Comparison of ENCODE assay signal across 25 mouse cellular contexts in the genomic region with DNA sequence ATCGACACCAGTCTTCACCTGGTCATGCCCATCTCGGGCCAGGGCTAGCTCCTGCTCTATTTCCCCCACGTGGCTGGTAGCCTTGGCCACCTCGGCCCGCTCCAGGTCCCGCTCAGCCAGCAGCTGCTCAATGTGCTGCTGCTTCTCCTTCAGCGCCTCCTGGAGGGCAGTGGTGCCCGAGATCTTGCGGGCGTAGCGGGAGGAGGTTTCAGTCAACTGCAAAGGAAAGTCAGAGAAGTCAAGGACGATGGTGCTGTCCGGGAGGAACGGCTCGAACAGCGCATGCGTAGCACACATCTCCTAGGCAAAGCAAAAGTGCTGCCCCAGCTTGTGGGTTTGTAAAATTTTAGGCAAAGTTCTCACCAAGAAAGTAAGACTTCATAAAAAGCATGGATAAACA. TPM values are rescaled to one million over a fixed set of nuclear protein-coding genes. Genes with fewer than 3 reads are reported as not detected.
DNase-seq lines count a peak whose midpoint lies in the region; ATAC-seq and TF ChIP-seq lines count a peak whose summit lies in the region.
"Had no signal": no experiment of that assay in that cellular context is flagged by ENCODE, and none has a peak within 500 bp of the region (broad histone marks: within the 10 kb centered on the region; RNA-seq: fewer than 3 reads in every experiment).

No protein-coding gene starts in this region.

- no peak for DNase-seq in midbrain, postnatal 0 days (ENCODE audit: low spot score)
- peak; percentile 44 to 47 for DNase-seq in adrenal gland, adult 18-20 months (ENCODE audit: low spot score in 2 of 2)
- peak; percentile 76 to 82 for DNase-seq in adrenal gland, postnatal 36 days
- no peak for DNase-seq in left cerebral cortex, postnatal 25 days (ENCODE audit: low spot score in 2 of 2)
- DNase-seq: cerebellum, adult 18-20 months; cerebellum, postnatal 14 days; forebrain, postnatal 0 days; gastrocnemius, postnatal 36 days; heart, postnatal 36 days; kidney, adult 8-10 months; kidney, postnatal 4 days; layer of hippocampus, adult 9-11 months; lung, postnatal 36 days; thymus, adult 18-20 months had no signal

- no peak overlapping the region for H3K4me2 ChIP-seq in intestine, postnatal 0 days (replicated peaks; ENCODE audit: low read depth)
- H3K4me2 ChIP-seq in intestine, embryonic 16.5 days (ENCODE audit: low read depth, low read length), result no peak overlapping the region
- H3K4me2 ChIP-seq in midbrain, postnatal 0 days (ENCODE audit: low read depth, low read length, poor library complexity, severe bottlenecking), result no peak overlapping the region
- no peak overlapping the region for H3K4me2 ChIP-seq in midbrain, embryonic 15.5 days
- H3K4me2 ChIP-seq: embryonic facial prominence, embryonic 12.5 days; hindbrain, embryonic 13.5 days; midbrain, embryonic 13.5 days; neural tube, embryonic 12.5 days; stomach, embryonic 15.5 days had no signal

- no peaks in the 10 kb centered on the region for H3K27me3 ChIP-seq in intestine, postnatal 0 days (replicated peaks; ENCODE audit: control insufficient read depth, insufficient read depth, low read length)
- no peaks in the 10 kb centered on the region for H3K27me3 ChIP-seq in intestine, embryonic 16.5 days (replicated peaks; ENCODE audit: control insufficient read depth, insufficient read depth, low read length)
- H3K27me3 ChIP-seq in midbrain, postnatal 0 days (ENCODE audit: insufficient read depth, low read length), result no peaks in the 10 kb centered on the region
- H3K27me3 ChIP-seq in midbrain, embryonic 15.5 days (replicated peaks), result no peaks in the 10 kb centered on the region
- H3K27me3 ChIP-seq: embryonic facial prominence, embryonic 12.5 days; hindbrain, embryonic 13.5 days; megakaryocyte, embryonic 14.5 days; midbrain, embryonic 13.5 days; neural tube, embryonic 12.5 days; stomach, embryonic 15.5 days had no signal

- intact Hi-C loops in left cerebral cortex, postnatal 25 days (cut with DNase I), result no loop called here

- no peak for ATAC-seq in intestine, postnatal 0 days
- ATAC-seq in intestine, embryonic 16.5 days, result no peak
- ATAC-seq in midbrain, postnatal 0 days (ENCODE audit: low FRiP score), result no peak
- ATAC-seq in midbrain, embryonic 15.5 days (replicated peaks), result no peak
- ATAC-seq: CD4-positive, CD25-positive, alpha-beta regulatory T cell, adult 4 months; forebrain, postnatal 0 days; inflammation-experienced regulatory T-cells, adult 6 months; midbrain, embryonic 13.5 days had no signal

- peaks cover 48% of the 10 kb centered on the region for H3K36me3 ChIP-seq in intestine, postnatal 0 days (ENCODE audit: control insufficient read depth, insufficient read depth)
- peaks cover 10% of the 10 kb centered on the region; the same call in 1 of the 2 replicates for H3K36me3 ChIP-seq in intestine, embryonic 16.5 days (ENCODE audit: control insufficient read depth, insufficient read depth, low read length)
- peaks cover 63% of the 10 kb centered on the region for H3K36me3 ChIP-seq in midbrain, postnatal 0 days (ENCODE audit: insufficient read depth, low read length)
- H3K36me3 ChIP-seq in midbrain, embryonic 15.5 days (replicated peaks), result peaks cover 44% of the 10 kb centered on the region; the same call in 1 of the 2 replicates

- no peaks in the 10 kb centered on the region for H3K4me1 ChIP-seq in intestine, postnatal 0 days (replicated peaks; ENCODE audit: control insufficient read depth, insufficient read depth, low read length)
- no peaks in the 10 kb centered on the region for H3K4me1 ChIP-seq in intestine, embryonic 16.5 days (ENCODE audit: control insufficient read depth, insufficient read depth, low read length)
- H3K4me1 ChIP-seq in midbrain, postnatal 0 days (ENCODE audit: insufficient read depth, low read length), result no peaks in the 10 kb centered on the region
- no peaks in the 10 kb centered on the region for H3K4me1 ChIP-seq in midbrain, embryonic 15.5 days
- H3K4me1 ChIP-seq: embryonic facial prominence, embryonic 12.5 days; hindbrain, embryonic 13.5 days; midbrain, embryonic 13.5 days; neural tube, embryonic 12.5 days; stomach, embryonic 15.5 days had no signal

- 93% methylated on average over 17 of the region's 17 CpGs for WGBS in intestine, postnatal 0 days
- 93% methylated on average over 17 of the region's 17 CpGs for WGBS in intestine, embryonic 16.5 days
- WGBS in midbrain, postnatal 0 days, result 94% methylated on average over 17 of the region's 17 CpGs
- WGBS in midbrain, embryonic 15.5 days, result 94% methylated on average over 17 of the region's 17 CpGs

- H3K9me3 ChIP-seq in intestine, postnatal 0 days (ENCODE audit: control insufficient read depth), result no peaks in the 10 kb centered on the region
- H3K9me3 ChIP-seq in intestine, embryonic 16.5 days (ENCODE audit: control insufficient read depth, low read length), result no peaks in the 10 kb centered on the region
- H3K9me3 ChIP-seq in midbrain, postnatal 0 days (ENCODE audit: low read length), result no peaks in the 10 kb centered on the region
- H3K9me3 ChIP-seq in midbrain, embryonic 15.5 days, result no peaks in the 10 kb centered on the region
- H3K9me3 ChIP-seq: embryonic facial prominence, embryonic 12.5 days; hindbrain, embryonic 13.5 days; megakaryocyte, embryonic 14.5 days; midbrain, embryonic 13.5 days; neural tube, embryonic 12.5 days; stomach, embryonic 15.5 days had no signal

- no peak overlapping the region for H3K9ac ChIP-seq in intestine, postnatal 0 days (ENCODE audit: low read depth, low read length)
- no peak overlapping the region for H3K9ac ChIP-seq in intestine, embryonic 16.5 days (ENCODE audit: low read depth, low read length)
- H3K9ac ChIP-seq in midbrain, postnatal 0 days (replicated peaks; ENCODE audit: low read length, poor library complexity, severe bottlenecking), result no peak overlapping the region
- H3K9ac ChIP-seq in midbrain, embryonic 15.5 days, result no peak overlapping the region
- H3K9ac ChIP-seq: embryonic facial prominence, embryonic 12.5 days; forebrain, postnatal 0 days; hindbrain, embryonic 13.5 days; midbrain, embryonic 13.5 days; neural tube, embryonic 12.5 days; stomach, embryonic 15.5 days had no signal

- no peak overlapping the region for H3K27ac ChIP-seq in intestine, postnatal 0 days (ENCODE audit: low read depth, low read length)
- H3K27ac ChIP-seq in intestine, embryonic 16.5 days (ENCODE audit: low read length), result no peak overlapping the region
- no peak overlapping the region for H3K27ac ChIP-seq in midbrain, postnatal 0 days (ENCODE audit: low read depth, low read length)
- H3K27ac ChIP-seq in midbrain, embryonic 15.5 days, result no peak overlapping the region
- H3K27ac ChIP-seq: embryonic facial prominence, embryonic 12.5 days; hindbrain, embryonic 13.5 days; midbrain, embryonic 13.5 days; neural tube, embryonic 12.5 days; stomach, embryonic 15.5 days had no signal

- no peak overlapping the region for H3K4me3 ChIP-seq in intestine, postnatal 0 days (ENCODE audit: low read depth, low read length)
- H3K4me3 ChIP-seq in intestine, embryonic 16.5 days (ENCODE audit: low read length), result no peak overlapping the region
- no peak overlapping the region for H3K4me3 ChIP-seq in midbrain, postnatal 0 days (ENCODE audit: low read depth, low read length)
- H3K4me3 ChIP-seq in midbrain, embryonic 15.5 days, result no peak overlapping the region
- H3K4me3 ChIP-seq: embryonic facial prominence, embryonic 12.5 days; hindbrain, embryonic 13.5 days; midbrain, embryonic 13.5 days; neural tube, embryonic 12.5 days; stomach, embryonic 15.5 days had no signal

- 0 out of 2 replicates have a peak, but pooled peaks have one; percentile 6 for TF ChIP-seq CTCF in intestine, postnatal 0 days (IDR thresholded peaks at IDR 0.05; ENCODE audit: low read depth)
- 0 out of 2 replicates have a peak, but pooled peaks have one; percentile 5 for TF ChIP-seq CTCF in midbrain, postnatal 0 days (IDR thresholded peaks at IDR 0.05)

RNA-seq across cellular contexts. Expression of a gene that starts 42.0 kb away (rescaled TPM):
- 15.7 and 17.7 TPM in 2 replicates for polyA plus RNA-seq in intestine, postnatal 0 days (2015; fragmentation: Nextera tagmentation; extraction: Ambion mirVana)
- polyA plus RNA-seq in intestine, embryonic 16.5 days (2015; fragmentation: Nextera tagmentation; extraction: Ambion mirVana), result 20.6 and 23.7 TPM in 2 replicates
- total RNA-seq in midbrain, postnatal 0 days (2014; rRNA removed), result 73.1 and 80.0 TPM in 2 replicates
- 64.2 and 77.5 TPM in 2 replicates for polyA plus RNA-seq in midbrain, postnatal 0 days (2015; fragmentation: Nextera tagmentation; extraction: Ambion mirVana)
- 85.5 and 91.5 TPM in 2 replicates for polyA plus RNA-seq in midbrain, embryonic 15.5 days (2015; fragmentation: Nextera tagmentation; extraction: Ambion mirVana)
- 10 to 100 TPM; 66.0 to 74.2 TPM for total RNA-seq in adrenal gland, adult 18-20 months (2021)
- 10 to 100 TPM; 70.7 to 75.3 TPM for total RNA-seq in adrenal gland, postnatal 36 days (2021)
- total RNA-seq in left cerebral cortex, postnatal 25 days (2021), result 100 to 1,000 TPM; 126 to 133 TPM

Comparison
In these comparisons a context has a peak if more than half of its experiments do, and no peak if none do; other contexts are left out.
1. DNase-seq: peak in adrenal gland, adult 18-20 months (2 of 2) and adrenal gland, postnatal 36 days (2 of 2); none in midbrain, postnatal 0 days (single experiment) and left cerebral cortex, postnatal 25 days (0 of 2).